Mouse (Mus musculus): Measurements from ENCODE around the gene Ccdc83. TPM values are rescaled to one million over a fixed set of nuclear protein-coding genes. Genes with fewer than 3 reads are reported as not detected.

The Ccdc83 gene
- polyA plus RNA-seq, 1 experiment from 2014 or later, result not detected

DNA sequence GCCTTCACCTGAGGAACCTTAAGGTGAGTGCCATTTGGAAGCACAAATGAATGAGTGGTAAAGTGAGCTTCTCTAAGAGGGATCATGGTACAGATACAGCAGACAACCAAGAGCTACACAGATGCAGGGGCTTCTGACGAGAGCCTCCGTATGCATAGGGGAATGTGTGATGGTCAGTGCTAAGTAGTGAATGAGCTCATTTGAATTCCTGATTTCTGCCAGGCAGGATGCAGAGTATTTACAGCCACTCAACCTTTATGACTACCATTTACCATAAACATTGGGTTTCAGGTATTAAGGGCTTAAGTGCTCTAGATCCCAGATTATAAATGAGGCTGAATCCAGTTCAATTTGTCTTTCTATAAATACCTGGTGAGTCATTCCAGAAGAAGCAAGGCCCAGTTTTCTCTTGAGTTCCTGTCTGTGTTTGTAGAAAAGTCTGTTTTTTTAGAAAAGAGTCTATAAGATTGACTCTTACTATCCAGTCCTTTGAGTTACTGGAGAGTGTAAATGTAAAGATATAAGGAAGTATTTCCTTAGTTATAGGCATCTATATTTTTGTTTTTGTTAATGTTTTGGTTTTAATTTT, 63.6 kb downstream of the Ccdc83 start:
- H3K27me3 ChIP-seq (replicated peaks), result no peaks in the 10 kb centered on the region
- H3K4me3 ChIP-seq, result no peak overlapping the region
- peaks cover 4% of the 10 kb centered on the region for H3K36me3 ChIP-seq (replicated peaks)
- no peak overlapping the region for H3K27ac ChIP-seq
- no peak overlapping the region for H3K4me2 ChIP-seq
- no peaks in the 10 kb centered on the region for H3K4me1 ChIP-seq
- H3K9me3 ChIP-seq, result no peaks in the 10 kb centered on the region
- no peak for ATAC-seq (replicated peaks)
- H3K9ac ChIP-seq, result no peak overlapping the region
- 85% methylated on average over 2 of the region's 2 CpGs for WGBS

GRCm38 (mm10) chr7:90200251-90200650, 65.3 kb downstream of the Ccdc83 start:
- Histone ChIP-seq H3K4me3 (no peak overlapping the region), H3K4me1 (no peaks in the 10 kb centered on the region), H3K9ac (no peak overlapping the region), H3K9me3 (no peaks in the 10 kb centered on the region), H3K4me2 (no peak overlapping the region), H3K27me3 (replicated peaks) (no peaks in the 10 kb centered on the region), H3K27ac (no peak overlapping the region), H3K36me3 (replicated peaks) (peaks cover 8% of the 10 kb centered on the region)
- 92% methylated on average over 5 of the region's 5 CpGs for WGBS
- no peak for ATAC-seq (replicated peaks)

- no peak overlapping the region for H3K27ac ChIP-seq
- no peak overlapping the region for H3K9ac ChIP-seq
- whole genome bisulfite sequencing, result 96% methylated on average over 1 of the region's 1 CpGs
- no peak for ATAC-seq (replicated peaks)
- no peaks in the 10 kb centered on the region for H3K9me3 ChIP-seq
- peaks cover 5% of the 10 kb centered on the region for H3K36me3 ChIP-seq (replicated peaks)
- no peak overlapping the region for H3K4me2 ChIP-seq
- no peaks in the 10 kb centered on the region for H3K4me1 ChIP-seq
- H3K4me3 ChIP-seq, result no peak overlapping the region
- no peaks in the 10 kb centered on the region for H3K27me3 ChIP-seq (replicated peaks)
Observed at GRCm38 (mm10) chr7:90180635-90181034, 84.9 kb downstream of the Ccdc83 start.

DNA sequence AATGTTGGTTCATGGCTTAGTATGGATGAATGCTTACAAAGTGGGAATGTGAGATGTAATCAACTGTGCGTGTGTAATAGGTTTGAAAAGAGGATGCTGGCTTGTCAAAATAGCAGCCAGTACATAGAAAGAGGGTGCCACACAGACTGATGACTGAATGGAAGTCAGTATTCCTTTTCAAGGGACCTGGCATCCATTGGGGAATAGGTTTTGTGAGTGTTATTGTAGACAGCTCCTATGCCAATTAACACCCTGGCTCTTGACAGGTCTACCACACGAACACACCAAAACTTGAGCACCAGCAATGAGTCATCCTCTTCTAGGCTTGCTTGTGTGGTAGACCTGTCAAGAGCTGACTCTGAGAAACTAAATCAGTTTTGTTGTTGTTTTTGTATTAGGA, 90.0 kb downstream of the Ccdc83 start:
- H3K4me2 ChIP-seq, result no peak overlapping the region
- no peaks in the 10 kb centered on the region for H3K27me3 ChIP-seq (replicated peaks)
- peaks cover 10% of the 10 kb centered on the region for H3K36me3 ChIP-seq (replicated peaks)
- no peak overlapping the region for H3K27ac ChIP-seq
- no peak for ATAC-seq (replicated peaks)
- no peak overlapping the region for H3K9ac ChIP-seq
- WGBS, result 76% methylated on average over 2 of the region's 2 CpGs
- no peak overlapping the region for H3K4me3 ChIP-seq
- H3K9me3 ChIP-seq, result no peaks in the 10 kb centered on the region
- no peaks in the 10 kb centered on the region for H3K4me1 ChIP-seq

Other genes starting within 250 kb of the Ccdc83 start
- 38.1 and 39.1 TPM in 2 replicates for gene Picalm, start 135.6 kb downstream of the Ccdc83 start, polyA plus RNA-seq (2015; fragmentation: Nextera tagmentation; extraction: Ambion mirVana)
- 5.0 and 7.2 TPM in 2 replicates for gene Sytl2, start 36.5 kb upstream of the Ccdc83 start, polyA plus RNA-seq (2015; fragmentation: Nextera tagmentation; extraction: Ambion mirVana)
- gene Ccdc89, start 160.8 kb upstream of the Ccdc83 start, polyA plus RNA-seq (2015; fragmentation: Nextera tagmentation; extraction: Ambion mirVana), result 1.9 TPM in 2 replicates
- gene Crebzf, start 177.0 kb upstream of the Ccdc83 start, polyA plus RNA-seq (2015; fragmentation: Nextera tagmentation; extraction: Ambion mirVana), result 29.2 and 29.9 TPM in 2 replicates
- gene Tmem126a, start 191.5 kb upstream of the Ccdc83 start, polyA plus RNA-seq (2015; fragmentation: Nextera tagmentation; extraction: Ambion mirVana), result 117 and 125 TPM in 2 replicates
- 46.1 and 49.5 TPM in 2 replicates for gene Tmem126b, start 210.2 kb upstream of the Ccdc83 start, polyA plus RNA-seq (2015; fragmentation: Nextera tagmentation; extraction: Ambion mirVana)
- gene Dlg2, start 210.9 kb upstream of the Ccdc83 start, polyA plus RNA-seq (2015; fragmentation: Nextera tagmentation; extraction: Ambion mirVana), result 22.1 and 28.8 TPM in 2 replicates